Mouse (Mus musculus) embryo, embryonic 10 days (tissue): ENCODE measurements around the gene Epm2a.

Experiments
- DNase-seq: peaks from one replicate; pipeline ENCODE4 v3.0.0-alpha.2; 2015; ENCODE audit warnings: low spot score

Epm2a gene

GRCm38 (mm10) chr10:11429059-11429812, 86.0 kb downstream of the Epm2a start:
- DNase-seq = no peak

DNA sequence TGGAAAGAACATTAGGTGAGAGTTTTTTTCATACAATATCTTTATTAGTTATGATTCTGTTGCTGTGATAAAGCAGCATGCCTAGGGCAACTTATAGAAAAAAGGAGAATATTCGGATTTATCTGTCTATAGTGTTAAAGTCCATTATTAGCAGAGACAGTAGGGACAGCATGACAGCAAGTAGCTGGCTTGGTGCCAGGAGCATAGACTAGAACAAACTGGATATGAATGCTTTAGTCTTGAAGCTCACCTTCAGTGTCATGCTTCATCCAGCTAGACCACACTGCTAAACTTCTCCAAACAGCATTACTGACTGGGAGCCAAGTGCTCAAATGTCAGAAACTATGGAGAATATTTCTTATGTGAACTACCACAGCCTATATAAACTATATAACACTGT, 93.8 kb downstream of the Epm2a start:
- no peak for DNase-seq

DNA sequence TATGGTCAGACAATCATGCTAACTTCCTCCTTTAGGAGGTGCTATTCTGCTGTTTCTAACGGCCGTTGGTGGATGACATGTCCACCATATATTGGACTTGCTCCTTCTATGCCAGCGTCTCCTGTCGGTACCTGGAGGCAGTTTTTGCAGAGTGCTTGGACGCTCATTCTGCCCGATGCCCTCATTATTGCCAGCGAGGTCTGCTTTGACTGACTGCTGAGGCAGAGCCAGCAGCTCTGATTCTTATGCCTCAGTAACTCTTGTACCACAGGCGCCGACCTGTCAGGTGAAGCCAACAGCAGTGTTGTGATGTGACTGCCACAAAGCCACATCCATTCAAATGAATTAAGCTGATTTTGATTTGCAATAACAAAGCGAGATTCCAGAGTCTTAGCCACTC, 95.3 kb downstream of the Epm2a start:
- DNase-seq = no peak

DNA sequence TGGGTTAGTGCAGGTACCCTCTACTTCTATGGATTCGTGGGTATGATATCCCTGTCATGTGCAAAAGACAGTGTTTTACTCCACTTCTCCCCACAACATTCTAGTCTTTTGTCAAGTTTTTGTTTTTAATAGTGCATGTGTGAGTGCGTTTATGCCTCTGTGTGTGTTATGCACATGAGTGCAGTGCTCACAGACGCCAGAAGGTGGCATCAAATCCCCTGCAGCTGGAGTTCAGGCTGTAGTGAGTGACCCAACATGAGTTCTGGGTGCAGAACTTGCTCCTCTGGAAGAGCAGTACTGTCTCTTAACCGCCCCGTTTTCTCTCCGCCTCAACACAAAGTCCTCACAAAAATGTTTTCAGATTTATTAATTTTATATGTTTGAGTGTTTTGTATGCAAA, 96.1 kb downstream of the Epm2a start:
- DNase-seq = no peak

- peak; percentile 93 for DNase-seq
These were observed 106.5 kb downstream of the Epm2a start for GRCm38 (mm10) chr10:11449556-11450305.

- no peak for DNase-seq
These were observed 109.3 kb downstream of the Epm2a start for GRCm38 (mm10) chr10:11452537-11452936.

DNA sequence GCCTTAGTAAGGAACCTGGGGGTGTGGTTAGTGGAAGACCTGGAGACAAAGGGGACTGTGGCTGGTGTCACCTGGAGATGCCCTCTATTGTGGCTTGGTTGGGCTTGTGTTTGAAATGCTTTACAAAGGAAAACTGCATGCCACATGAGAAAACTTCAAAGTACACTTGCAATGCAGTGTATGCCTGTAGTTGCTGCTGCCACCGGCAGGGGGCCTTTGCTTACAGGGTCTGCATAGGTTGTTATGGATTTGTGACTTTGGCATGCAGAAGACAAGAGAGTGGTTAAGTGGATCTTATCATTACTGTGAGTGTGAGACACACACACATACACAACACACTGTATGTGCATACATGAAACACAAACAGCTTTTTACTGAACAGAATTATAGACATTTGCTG, 114.2 kb downstream of the Epm2a start:
- DNase-seq = no peak

- DNase-seq = peak; percentile 83
These were observed 148.8 kb downstream of the Epm2a start for GRCm38 (mm10) chr10:11491956-11492355.
